Mouse (Mus musculus): ENCODE results near the gene Zranb1. TPM values are rescaled to one million over a fixed set of nuclear protein-coding genes. Genes with fewer than 3 reads are reported as not detected.

Gene Zranb1
- total RNA-seq (2023) = 37.7 to 40.2 TPM (median 39.0 TPM) in 4 replicates

DNA sequence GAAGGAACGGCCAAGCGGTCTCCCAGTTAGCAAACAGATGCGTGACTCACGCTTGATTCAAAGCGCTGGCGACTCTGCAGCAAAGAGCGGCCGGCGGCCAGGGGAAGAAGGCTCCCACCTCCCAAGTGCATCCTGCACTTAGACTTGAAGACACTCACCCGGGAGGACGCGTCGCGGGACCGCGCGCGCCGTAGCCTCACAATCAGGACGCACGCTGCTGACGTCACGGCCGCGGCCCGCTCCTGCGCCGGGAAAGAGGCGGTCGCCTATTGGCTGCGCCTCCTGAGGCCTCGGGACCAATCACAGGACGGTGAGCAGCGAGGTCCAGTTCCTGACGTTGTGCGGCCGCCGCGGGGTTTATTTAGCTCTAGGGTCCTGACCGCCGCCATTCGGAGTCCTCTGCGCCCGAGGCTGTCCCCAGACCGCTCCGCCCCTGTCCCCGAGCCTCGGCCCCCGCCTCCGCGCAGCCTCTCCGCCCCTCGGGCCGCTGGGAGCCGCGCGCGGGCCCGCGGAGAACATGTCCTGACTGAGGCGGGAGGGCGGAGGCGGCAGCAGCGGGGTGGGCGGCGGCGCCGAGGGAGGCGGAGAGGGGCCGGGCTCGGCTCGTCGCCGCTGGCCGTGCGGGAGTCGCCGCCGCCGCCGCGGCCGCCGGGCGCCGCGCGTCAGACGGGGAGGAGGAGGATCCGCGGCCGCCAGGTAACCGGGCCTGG, at the start of gene Zranb1:
Gene Zranb1, plus strand, starts transcription at position 293 of the 710 bp plus-strand sequence.

Other genes starting within 250 kb of the Zranb1 start
- 69.3 to 75.7 TPM (median 72.1 TPM) in 4 replicates for gene Fam53b, start 117.3 kb upstream of the Zranb1 start, total RNA-seq (2023)
- 30.2 to 39.1 TPM (median 34.0 TPM) in 4 replicates for gene Eef1akmt2, start 78.5 kb upstream of the Zranb1 start, total RNA-seq (2023)
- gene Abraxas2, start 71.9 kb upstream of the Zranb1 start, total RNA-seq (2023) = 42.6 to 47.3 TPM (median 45.0 TPM) in 4 replicates
- gene Fgfr2, start 192.2 kb downstream of the Zranb1 start, total RNA-seq (2023) = not detected in 4 replicates
- 1.1 TPM in 1 of 4 replicates, not detected in the others for gene Ctbp2, start 193.2 kb downstream of the Zranb1 start, total RNA-seq (2023)

Measured in B cell, adult 62 days (primary cell).